25 mouse cellular contexts compared by ENCODE assay signal in genomic region chr13:59052188-59052587, GRCm38 (mm10).
"Had no signal": no experiment of that assay in that cellular context is flagged by ENCODE, and none has a peak within 500 bp of the region (broad histone marks: within the 10 kb centered on the region; RNA-seq: fewer than 3 reads in every experiment).

No protein-coding gene starts in this region.

- H3K4me2 ChIP-seq: heart, embryonic 12.5 days; hindbrain, embryonic 13.5 days; hindbrain, embryonic 15.5 days; kidney, embryonic 15.5 days; limb, embryonic 13.5 days; limb, embryonic 15.5 days; liver, embryonic 12.5 days had no signal

- H3K9me3 ChIP-seq: heart, embryonic 10.5 days; heart, embryonic 12.5 days; hindbrain, embryonic 13.5 days; hindbrain, embryonic 15.5 days; kidney, embryonic 15.5 days; limb, embryonic 13.5 days; limb, embryonic 15.5 days; liver, embryonic 12.5 days had no signal

- H3K36me3 ChIP-seq: heart, embryonic 10.5 days; heart, embryonic 12.5 days; hindbrain, embryonic 13.5 days; kidney, embryonic 15.5 days; limb, embryonic 13.5 days; limb, embryonic 15.5 days; liver, embryonic 12.5 days had no signal

- H3K27ac ChIP-seq: gastrocnemius, adult 2 months; heart, embryonic 10.5 days; hindbrain, embryonic 13.5 days; hindbrain, embryonic 15.5 days; hindbrain, postnatal 0 days; kidney, embryonic 15.5 days; kidney, postnatal 0 days; limb, embryonic 13.5 days; limb, embryonic 15.5 days; liver, embryonic 12.5 days had no signal

- ATAC-seq: hindbrain, postnatal 0 days; intestine, embryonic 16.5 days; liver, embryonic 12.5 days had no signal

- H3K4me1 ChIP-seq: heart, embryonic 10.5 days; heart, embryonic 12.5 days; hindbrain, embryonic 15.5 days; kidney, embryonic 15.5 days; limb, embryonic 13.5 days; limb, embryonic 15.5 days; liver, embryonic 12.5 days had no signal

- H3K9ac ChIP-seq: heart, embryonic 12.5 days; hindbrain, embryonic 13.5 days; hindbrain, embryonic 15.5 days; kidney, embryonic 15.5 days; limb, embryonic 13.5 days; limb, embryonic 15.5 days; liver, embryonic 12.5 days had no signal

- H3K27me3 ChIP-seq: hindbrain, embryonic 13.5 days; hindbrain, embryonic 15.5 days; kidney, embryonic 15.5 days; limb, embryonic 13.5 days; liver, embryonic 12.5 days had no signal

- H3K4me3 ChIP-seq: gastrocnemius, adult 2 months; heart, embryonic 10.5 days; heart, embryonic 12.5 days; hindbrain, embryonic 13.5 days; hindbrain, embryonic 15.5 days; kidney, embryonic 15.5 days; limb, embryonic 13.5 days; limb, embryonic 15.5 days; liver, embryonic 12.5 days had no signal

- DNase-seq: gastrocnemius, adult 2 months; gastrocnemius, postnatal 10 days; gastrocnemius, postnatal 25 days; heart, adult 18-20 months; heart, postnatal 10 days; heart, postnatal 36 days; kidney, adult 11 months; kidney, adult 2 months; kidney, adult 9 months; kidney, postnatal 14 days; kidney, postnatal 36 days; layer of hippocampus, adult 9-11 months; layer of hippocampus, postnatal 36 days; left cerebral cortex, postnatal 4 days had no signal
